Mouse (Mus musculus) cerebellum, adult 2 months (tissue): ENCODE data around the gene Slc7a15.

ENCODE experiments used
- CTCF ChIP-seq: fragments of 200-500 bp; IDR thresholded peaks from 2 replicates; pipeline ENCODE4 v1.5.1; 2011; ENCODE audit warnings: low read depth, mild to moderate bottlenecking, control low read depth, low read length, moderate library complexity, borderline replicate concordance; ENCODE audit not compliant: insufficient read depth
- POLR2A ChIP-seq: fragments of 200-500 bp; IDR thresholded peaks from 2 replicates; pipeline ENCODE4 v1.6.1; 2011; ENCODE audit warnings: low read length, control low read depth, borderline replicate concordance; ENCODE audit not compliant: insufficient read depth

GRCm38 (mm10) chr12:8524062-8524461 lies 74.8 kb downstream of the Slc7a15 start:
- TF ChIP-seq CTCF (no peak), POLR2A (no peak)
